Mouse (Mus musculus) midbrain, embryonic 10.5 days (tissue): Measurements from ENCODE around the gene Lekr1. TPM values are rescaled to one million over a fixed set of nuclear protein-coding genes. Genes with fewer than 3 reads are reported as not detected.

Experiments used
- DNase-seq: peaks from one replicate; pipeline ENCODE4 v3.0.0-alpha.2; 2017; ENCODE audit warnings: low spot score
- H3K27ac ChIP-seq: fragments of 300-500 bp; sonication (generic); replicated peaks from 2 replicates; pipeline ENCODE4 v1.5.1; 2016; ENCODE audit warnings: mild to moderate bottlenecking
- H3K27me3 ChIP-seq: fragments of 300-500 bp; sonication (generic); 2 replicates; pipeline ENCODE4 v1.6.1; 2016; ENCODE audit warnings: low read depth, mild to moderate bottlenecking; ENCODE audit not compliant: poor library complexity, severe bottlenecking
- H3K36me3 ChIP-seq: fragments of 300-500 bp; sonication (generic); 2 replicates; pipeline ENCODE4 v1.6.1; 2016; ENCODE audit warnings: mild to moderate bottlenecking, moderate library complexity
- H3K4me1 ChIP-seq: fragments of 300-500 bp; sonication (generic); 2 replicates; pipeline ENCODE4 v1.6.1; 2016
- H3K4me3 ChIP-seq: fragments of 300-500 bp; sonication (generic); 2 replicates; pipeline ENCODE4 v1.5.1; 2016; ENCODE audit warnings: mild to moderate bottlenecking, moderate library complexity
- H3K9me3 ChIP-seq: fragments of 300-500 bp; sonication (generic); replicated peaks from 2 replicates; pipeline ENCODE4 v1.6.1; 2016; ENCODE audit warnings: mild to moderate bottlenecking
- WGBS: fragments of 180-500 bp; shearing (Covaris S2); methylation state at CpG from one replicate; pipeline ENCODE4 v1.1.7; 2016; 5-methylcytosine and 5-hydroxymethylcytosine counted together
- microRNA-seq: library from miRNA; unstranded; fragments of <30 nt; microRNA quantifications from one replicate; pipeline ENCODE4, GENCODE M21; 2017
- polyA plus RNA-seq: library from polyadenylated mRNA; unstranded; fragments of >200 nt; fragmentation: Nextera tagmentation; extraction: Ambion mirVana; gene quantifications from 2 replicates; pipeline ENCODE4 v1.2.1, GENCODE M21; 2016

Lekr1 gene
- polyA plus RNA-seq, 1 experiment from 2014 or later, result 3.6 TPM

- H3K27me3 ChIP-seq, result peaks cover 29% of the 10 kb centered on the region
- 90% methylated on average over 13 of the region's 13 CpGs for whole genome bisulfite sequencing
- no peak overlapping the region for H3K4me3 ChIP-seq
- no peaks in the 10 kb centered on the region for H3K36me3 ChIP-seq
- no peak for DNase-seq
- H3K27ac ChIP-seq, result no peak overlapping the region
- H3K9me3 ChIP-seq, result no peaks in the 10 kb centered on the region
- peaks cover 21% of the 10 kb centered on the region for H3K4me1 ChIP-seq
Measured at GRCm38 (mm10) chr3:65873093-65873830, 207.2 kb downstream of the Lekr1 start.

Small RNA genes lying within 50 kb of the gene (microRNA-seq; reads per million reads assigned to microRNA genes)
- not detected for gene Mir8120

Other genes starting within 250 kb of the Lekr1 start
- gene Tiparp, start 137.8 kb upstream of the Lekr1 start, polyA plus RNA-seq, result 43.4 and 44.9 TPM in 2 replicates